Mouse (Mus musculus) layer of hippocampus, postnatal 25 days (tissue): ENCODE measurements around the gene Fam81a. TPM values are rescaled to one million over a fixed set of nuclear protein-coding genes. Genes with fewer than 3 reads are reported as not detected.

Experiments used
- DNase-seq, 2 experiments: peaks; one replicate each; pipeline ENCODE4 v3.0.0; 2022; ENCODE audit warnings: mixed read lengths in 2 of 2, low spot score in 1 of 2; ENCODE audit errors: extremely low spot score in 1 of 2
- total RNA-seq, 2 experiments: library from RNA; stranded (reverse); gene quantifications; 2 replicates each; pipeline ENCODE4 v1.2.3; 2021

Gene Fam81a
- 100 to 1,000 TPM in 1 of 2 experiments, 10 to 100 TPM in 1; 99.7 to 101 TPM for total RNA-seq

DNA sequence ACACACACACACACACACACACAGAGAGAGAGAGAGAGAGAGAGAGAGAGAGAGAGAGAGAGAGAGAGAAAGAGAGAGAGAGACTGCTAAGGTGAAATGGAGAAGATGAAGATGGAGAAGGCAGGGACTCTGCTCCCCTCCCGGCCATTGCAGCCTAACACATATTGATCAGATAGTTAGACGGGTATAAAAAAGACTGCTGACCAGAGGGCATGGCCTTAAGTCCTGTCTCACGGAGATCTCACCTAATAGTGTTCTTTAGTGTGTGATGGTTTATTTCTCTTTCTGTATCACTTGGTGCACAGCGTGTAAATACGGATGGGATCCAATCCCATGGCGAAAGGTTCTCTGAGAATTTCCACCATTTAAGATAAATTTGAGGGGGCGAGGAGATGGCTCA is at the start of gene Fam81a:
Gene Fam81a (minus strand): TSS at position 101 of the 400 bp plus-strand sequence.
- no peak for DNase-seq

DNA sequence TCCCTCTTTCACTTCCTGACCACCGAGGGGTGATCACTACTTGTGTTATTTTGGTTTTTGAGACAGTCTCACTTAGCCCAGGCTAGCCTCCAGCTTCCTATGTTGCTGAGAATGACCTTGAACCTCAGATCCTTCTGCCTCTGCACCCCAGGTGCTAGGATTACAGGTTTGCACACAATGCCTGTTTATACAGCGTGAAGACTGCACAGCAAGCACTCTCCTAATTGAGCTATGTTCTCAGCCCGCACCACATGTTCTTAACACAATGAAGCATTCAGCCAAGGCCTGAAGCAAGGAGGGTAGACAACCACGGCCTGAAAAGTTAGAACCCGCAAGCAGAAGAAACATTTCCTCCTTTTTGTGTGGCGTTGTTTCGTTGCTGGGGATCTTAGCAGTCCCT is 40.3 kb upstream of the Fam81a start:
- no peak for DNase-seq

DNA sequence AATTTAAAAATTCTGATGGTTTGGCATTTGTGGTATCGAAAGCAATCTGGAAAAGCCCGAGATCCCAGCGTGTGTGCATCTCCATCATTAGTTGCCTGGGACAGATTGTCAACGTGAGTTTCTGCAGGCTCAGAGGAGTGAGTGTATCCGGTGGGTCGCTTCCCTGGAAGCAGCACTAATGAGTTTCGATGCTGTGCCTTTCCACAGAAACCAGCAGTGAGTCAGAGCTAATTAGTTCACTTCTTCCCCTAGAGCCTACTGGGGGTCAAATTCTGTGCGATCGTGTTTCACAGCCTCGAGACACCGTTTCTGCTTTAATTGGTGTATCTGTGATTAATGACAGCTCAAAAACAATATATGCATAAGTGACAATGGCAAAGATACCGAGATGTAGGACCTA is 39.4 kb upstream of the Fam81a start:
- DNase-seq: no peak

DNA sequence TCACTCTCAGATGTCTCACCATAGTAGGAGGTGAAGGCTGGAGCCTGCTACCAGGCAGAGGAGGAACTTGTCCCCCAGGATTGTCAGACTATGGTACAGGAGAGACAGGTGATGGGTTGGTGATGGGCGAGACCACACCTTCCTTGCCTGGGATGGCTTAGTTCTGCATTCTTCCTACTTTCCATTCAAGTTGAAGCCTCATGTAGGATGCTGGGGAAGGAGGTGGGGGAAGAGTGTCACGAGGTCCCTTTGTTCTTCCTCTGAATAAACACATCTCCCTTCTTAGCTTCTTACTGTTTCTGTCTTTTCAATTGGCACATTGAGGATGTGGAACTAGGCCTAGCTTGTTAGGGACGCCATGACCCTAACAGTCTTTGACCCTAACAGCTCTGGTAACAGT is 33.9 kb upstream of the Fam81a start:
- DNase-seq: no peak

DNA sequence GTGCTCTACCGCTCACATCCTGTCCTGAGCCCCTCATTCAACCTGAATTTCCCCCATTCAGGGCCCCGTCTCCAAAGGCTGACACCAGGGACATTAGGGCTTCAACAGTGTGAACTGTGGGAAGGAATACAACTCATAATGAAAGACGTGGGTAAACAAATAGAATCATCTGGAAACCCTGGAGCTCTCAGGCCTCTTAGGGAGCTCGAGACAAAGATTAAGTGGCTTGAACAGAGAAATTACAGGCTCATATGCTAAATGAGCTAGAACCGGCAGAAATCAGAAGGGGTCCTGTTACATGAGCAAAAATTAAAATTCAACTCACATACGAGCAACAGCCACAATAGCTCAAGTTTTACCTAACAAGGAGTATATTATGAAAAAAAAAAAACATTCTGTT is 32.5 kb upstream of the Fam81a start:
- DNase-seq: no peak

DNA sequence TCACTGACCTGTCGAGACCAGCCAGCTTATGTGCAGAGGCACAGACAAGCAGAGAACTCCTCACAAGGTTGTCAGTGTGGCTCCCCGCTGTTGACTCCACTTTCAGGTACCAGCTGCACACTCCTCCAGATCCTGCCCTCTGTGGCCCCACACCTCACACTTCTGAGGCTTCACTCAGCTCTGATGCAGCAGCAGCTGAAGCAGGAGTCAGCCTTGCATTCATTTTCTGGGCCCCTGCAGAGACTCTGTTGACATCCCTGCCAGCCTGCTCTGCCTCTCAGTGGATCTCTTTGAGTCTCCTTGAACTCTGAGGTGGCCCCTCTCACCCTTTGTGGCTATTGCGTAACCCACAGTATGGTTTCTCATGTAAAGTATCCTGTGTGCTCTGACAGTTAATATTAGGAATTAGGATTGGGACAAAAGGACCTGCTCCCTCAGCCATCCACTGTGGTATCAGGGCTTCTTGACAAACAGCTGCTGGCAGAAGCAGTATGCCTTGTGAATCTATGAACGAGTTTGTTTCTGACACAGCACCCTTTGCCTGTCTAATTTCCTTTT is 32.0 kb upstream of the Fam81a start:
- no peak for DNase-seq

DNA sequence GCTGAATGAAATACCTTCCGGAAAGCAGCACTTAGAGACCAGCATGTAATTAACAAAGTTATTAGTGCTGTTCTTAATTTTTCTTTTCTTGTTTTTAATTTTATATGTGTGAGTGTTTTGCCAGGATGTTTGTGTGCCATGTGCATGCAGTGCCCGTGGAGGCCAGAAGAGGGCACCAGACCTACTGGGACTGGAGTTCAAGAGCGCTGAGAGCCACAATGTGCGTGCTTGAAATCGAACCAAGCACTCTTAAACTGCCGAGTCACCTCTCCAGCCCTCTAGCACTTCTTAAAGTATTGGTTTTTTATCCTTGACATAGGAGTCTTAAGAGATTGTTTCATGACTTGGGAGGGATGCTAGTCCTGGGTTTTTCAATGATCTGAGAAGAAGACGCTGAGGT is 26.6 kb upstream of the Fam81a start:
- no peak for DNase-seq

DNA sequence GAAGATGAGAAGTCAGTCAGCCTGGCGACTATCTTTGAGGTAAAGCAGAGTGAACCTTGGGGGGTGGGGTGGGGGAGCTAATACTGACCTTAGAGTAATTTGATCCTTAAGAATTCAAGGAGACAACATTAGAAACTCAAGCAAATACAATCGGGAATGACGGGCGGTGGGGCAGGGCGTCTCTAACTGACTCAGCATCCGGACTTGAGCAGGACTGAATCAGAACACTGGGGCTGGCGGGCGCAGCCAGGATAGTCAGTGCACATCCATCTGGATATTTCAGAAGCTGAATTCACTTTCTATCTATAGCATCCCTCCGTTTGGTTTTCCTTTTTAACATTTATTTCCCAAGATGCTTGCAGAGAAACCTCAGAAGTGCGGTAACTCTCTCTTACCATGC is 17.7 kb upstream of the Fam81a start:
- no peak for DNase-seq

DNA sequence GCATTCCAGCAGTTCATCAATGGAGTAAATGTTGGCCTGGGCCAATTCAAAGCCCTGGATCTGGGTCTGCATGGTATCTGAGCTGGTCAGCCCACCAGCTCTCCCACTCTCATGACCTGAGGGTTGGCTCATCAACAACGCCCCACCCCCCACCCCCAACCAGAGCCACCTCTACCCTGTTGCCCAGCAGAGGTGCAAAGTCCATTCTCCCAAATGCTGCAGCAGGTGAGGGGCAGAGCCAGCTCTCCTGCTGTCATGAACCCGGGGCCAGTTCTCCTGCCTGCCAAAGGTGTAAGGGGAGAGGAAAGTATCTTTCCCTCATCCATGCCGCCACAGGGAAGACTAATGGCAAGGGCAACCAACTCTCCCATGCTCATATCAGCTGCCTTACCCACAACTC is 5.3 kb upstream of the Fam81a start:
- DNase-seq: no peak

DNA sequence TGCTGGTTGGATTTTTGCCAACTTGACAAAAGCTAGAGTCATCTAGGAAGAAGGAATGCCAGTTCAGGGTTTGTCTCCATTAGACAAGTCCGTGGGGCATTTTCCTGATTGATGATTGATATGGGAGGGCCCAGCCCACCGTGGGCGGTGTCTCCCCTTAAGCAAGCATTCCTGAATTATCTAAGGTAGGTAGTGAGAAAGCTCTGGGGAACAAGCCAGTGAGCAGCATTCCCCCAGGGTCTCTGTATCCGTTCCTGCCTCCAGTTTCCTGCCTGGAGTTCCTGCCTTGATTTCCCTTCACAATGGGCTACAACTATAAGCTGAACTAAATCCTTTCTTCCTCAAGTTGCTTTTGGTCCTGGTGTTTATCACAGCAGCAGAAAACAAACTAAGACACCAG is 3.1 kb upstream of the Fam81a start:
- no peak for DNase-seq

DNA sequence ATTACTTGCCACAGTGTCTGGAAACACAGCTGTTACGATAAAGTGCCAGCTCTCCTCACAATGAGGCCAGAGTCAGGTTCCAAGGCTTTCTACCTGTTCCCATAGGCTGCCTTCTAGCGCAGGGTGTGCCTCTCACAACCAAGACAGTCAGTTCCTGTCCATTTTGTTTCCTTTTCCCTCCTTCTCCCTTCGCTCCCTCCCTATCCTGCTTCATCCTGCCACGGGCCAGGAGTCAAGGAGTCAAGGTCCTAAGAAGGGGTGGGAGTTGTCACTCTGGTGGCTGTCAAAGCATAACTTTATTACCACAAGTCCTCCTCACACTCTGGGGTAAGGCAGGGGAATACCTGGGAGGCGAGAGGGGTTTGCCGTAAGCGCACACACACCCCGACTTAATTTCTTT is 966 bp upstream of the Fam81a start:
- DNase-seq: no peak

DNA sequence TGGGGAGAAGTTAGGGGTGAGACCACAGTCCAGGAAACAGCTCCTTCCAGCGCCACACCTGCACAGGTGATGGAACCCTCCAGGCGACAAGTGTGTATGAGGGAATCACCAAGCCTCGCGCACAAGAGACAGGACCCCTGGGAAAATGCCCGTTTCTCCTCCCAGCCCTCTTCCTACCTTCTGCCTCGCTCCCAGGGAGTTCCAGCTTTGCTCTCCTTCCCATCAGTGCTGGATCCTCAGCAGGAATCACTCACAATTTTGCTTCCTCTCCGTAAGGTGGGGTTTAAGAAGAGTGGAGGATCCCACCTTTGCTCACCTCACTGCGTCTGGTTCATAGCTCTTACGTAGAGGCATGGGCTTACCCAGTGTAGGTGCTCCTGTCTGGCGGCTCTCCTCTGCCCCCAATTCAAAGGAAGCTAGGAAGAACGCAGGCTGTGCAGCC is 454 bp downstream of the Fam81a start:
- peak; percentile 10 to 38 for DNase-seq

DNA sequence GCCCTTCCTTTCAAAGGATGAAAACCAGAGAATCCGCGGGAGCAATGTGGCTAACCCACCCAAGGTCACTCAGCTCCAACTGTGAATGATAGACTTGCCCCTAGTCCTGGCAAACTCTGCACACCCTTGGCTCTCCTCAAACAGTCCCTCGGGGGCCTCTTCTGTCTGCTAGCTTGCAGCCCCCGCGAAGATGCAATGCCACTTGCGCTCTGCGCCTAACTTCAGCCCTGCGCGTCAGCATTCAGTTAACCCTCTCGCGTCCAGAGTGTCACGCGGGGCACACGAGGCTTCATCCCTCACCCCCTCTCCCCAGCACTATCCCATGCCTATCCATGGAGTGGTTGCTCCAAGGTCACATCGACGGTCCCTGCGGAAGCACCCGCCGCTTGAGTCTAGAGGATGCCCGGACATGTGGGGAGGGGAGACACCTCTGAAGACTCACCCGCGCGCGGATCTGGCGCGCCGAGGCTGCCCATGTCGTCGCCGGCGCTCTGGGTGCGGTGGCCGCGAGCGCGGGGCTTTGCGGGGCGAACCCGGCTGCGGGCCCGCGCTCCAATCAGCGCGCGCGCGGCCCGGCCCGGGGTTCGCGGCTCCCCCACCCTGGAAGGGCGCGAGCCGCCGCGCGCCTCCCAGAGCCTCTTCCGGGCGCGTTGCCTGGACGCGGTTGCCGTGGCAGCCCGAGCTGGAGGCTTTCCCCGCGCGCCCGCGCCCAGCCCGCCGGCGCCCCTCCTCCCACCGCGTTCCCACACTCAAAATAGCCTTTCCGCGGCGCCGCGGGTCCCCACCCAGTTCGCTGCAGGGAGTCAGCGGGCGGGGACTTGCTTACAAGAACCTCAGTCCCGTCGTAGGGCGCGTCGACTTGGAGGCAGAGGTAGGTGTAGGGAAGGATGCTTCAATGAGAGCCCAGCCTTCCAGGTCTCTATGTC is 1.2 kb downstream of the Fam81a start:
- DNase-seq: peak; percentile 79 to 88

DNA sequence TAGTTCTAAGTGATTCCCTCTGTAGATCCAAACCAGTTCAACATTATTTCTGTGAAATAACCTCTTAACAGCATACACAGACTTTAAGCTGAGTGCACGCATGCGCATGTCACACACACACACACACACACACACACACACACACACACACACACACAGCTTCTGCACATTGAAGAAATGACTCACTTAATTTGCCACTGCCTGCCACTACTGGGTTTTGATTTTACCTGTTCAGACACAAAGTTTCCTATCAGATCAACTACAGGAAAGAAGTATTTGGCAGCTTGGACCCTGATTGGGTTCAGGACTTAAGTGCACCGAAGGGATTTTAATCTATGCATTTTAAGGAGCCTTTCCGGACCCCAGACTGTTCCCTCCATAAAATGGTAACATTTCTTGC is 2.0 kb downstream of the Fam81a start:
- DNase-seq: peak in 1 of 2 experiments; percentile 26

DNA sequence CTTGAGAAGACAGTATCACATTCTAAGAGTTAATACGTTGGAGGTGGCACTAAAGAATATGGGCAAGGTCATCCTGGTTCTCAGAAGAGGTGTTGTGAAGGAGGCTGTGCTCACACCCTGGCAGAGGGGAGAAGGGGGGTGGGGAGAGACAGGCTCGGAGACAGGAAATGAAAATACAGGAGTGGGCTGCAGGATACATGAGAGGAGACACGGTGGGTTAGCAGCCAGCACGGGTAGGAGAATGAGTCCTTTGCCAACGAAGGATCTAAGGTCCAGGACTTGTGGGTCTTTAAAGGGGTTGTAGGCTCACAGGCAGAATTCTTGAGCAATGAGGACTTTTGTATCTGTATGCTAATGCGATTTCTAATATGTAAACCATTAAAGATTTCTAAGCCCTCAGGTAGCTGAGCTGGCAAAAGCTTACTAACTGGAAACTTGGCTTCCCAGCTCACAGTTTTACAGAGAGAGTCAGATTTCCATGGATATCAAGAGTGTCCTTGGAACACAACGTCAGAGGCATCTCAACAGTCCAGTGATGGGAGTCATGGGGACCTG is 3.0 kb downstream of the Fam81a start:
- DNase-seq: no peak

DNA sequence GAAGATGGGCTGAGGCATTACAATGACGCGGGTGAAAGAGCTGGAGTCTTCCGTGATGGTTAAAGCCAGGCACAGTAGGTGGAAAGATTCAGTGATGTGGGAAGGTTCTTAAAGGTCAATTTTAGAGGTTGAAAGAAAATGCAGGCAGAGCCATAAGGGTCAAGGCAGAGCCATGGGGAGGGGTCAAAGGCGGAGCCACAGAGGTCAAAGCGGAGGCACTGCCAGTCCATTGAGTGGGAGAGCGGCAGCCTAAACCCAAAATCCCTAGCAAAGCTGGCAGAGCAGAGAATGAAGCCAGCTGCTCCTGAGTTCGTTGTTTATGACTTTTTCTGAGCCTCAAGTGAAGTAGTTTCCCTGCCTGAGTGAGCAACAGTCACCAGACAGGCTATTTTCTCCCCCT is 3.8 kb downstream of the Fam81a start:
- no peak for DNase-seq

DNA sequence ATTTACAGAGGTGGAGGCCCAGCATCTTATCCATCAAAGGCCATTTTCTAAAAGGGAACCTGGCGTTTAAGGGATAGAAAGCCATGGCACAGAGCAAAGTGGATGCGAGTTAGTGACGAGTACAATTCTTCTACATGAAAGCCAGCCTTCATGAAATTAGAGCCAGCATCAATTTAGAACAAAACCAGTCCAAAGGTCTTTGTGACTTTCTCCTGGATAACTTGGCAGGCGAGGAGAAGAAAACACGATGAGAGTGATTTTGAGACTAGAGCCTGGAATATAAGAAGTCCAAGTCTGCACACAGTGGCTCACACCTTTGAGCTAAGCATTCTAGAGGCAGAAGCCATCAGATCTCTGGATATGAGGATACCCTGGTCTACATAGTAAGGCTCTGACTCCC is 4.4 kb downstream of the Fam81a start:
- no peak for DNase-seq

DNA sequence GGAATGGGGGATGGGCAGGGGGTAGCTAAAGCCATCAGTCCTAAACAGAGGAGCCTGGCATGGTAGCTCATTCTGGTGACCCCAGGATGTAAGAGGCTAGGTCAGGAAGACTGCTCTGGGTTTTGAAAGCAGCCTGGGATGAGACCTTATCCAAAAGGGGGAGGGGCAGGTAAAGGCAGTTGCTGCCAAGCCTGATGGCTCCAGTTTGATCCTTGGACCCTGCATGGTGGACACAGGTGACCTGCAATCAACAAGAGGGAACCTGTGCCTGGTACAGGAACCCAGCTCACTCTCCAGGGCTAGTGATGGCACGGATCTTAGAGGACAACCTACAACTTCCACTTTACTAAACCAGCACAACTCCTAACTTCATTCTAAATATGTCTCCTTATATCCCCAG is 7.2 kb downstream of the Fam81a start:
- no peak for DNase-seq

DNA sequence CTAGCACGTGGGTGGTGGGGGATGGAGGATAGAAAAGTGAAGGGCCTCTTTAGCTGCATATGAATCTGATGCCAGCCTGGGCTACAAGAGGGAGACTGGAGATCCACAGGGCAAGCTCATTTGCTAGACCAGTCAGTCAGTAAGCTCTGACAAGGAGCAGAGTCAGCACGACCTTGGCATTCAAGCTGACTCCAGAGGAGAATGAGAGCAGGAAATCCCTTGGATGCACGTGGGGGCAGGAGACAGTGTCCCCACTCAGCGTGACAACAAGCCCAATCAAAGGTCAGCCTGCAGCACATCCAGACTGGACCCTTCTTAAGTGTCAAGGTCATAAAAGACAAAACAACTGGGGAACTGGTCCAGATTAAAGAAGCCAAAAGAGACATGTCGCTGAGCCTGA is 7.6 kb downstream of the Fam81a start:
- no peak for DNase-seq

DNA sequence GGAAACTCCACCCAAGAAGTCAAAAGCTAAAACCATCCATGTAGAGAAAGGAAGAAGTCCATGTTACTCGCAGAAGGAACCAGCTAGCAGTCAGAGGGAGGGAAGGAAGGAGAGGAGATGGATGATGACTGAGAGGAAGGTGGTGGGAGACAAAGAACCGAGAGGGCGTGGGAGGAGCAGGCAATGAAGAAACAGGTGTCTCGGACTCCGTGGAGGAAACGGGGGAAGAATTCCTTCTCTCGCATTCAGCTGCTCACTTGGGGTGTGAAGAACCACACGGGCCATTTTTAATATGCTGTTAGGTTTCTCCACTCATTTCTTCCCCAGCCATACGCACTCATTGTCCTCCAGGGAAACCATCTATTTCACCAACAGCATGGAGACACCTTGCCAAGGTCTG is 8.1 kb downstream of the Fam81a start:
- DNase-seq: no peak

DNA sequence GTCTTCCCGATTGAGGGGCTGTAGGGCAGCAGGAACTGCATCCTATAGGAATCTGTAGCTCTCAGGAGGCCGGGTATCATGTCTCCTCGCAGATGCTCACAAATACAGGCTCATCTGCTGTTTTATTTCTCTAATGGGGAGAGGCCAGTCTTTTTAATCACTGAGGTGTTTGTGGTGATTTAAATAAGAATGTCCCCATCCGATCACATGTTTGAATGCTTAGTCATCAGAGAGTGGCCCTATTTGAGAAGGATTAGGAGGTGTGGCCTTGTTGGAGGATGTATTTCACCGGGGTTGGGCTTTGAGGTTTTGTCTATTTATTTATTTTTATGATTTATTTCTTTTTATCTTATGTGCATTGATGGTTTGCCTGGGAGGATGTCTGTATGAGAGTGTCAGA is 11.6 kb downstream of the Fam81a start:
- DNase-seq: no peak

DNA sequence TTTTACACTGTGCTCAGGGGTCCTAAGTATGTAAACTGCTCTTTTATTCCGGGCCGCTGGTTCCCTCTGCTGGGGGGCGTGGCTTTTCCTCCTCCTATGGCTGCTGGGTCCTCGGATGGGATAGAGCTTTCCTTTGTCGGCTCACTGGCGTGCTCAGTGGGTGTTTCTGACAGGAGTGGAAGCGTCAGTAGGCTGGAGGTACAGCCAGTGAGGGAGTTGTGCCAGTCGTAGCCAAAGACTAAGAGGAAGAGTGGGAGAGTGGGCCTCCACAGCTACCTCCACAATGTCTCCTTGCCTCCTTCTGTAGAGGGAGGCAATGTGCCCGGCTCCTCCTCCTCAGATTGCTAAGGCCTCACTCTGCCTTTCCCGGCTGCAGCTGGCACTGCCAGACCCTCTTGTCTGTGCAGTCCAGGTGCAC is 30.5 kb downstream of the Fam81a start:
- DNase-seq: no peak
